Mouse (Mus musculus): ENCODE measurements at regions not wholly inside any gene's neighbourhood (a gene's known extent, or its start where the extent isn't known, plus 50 kb on each side); places are given as distances from the start of the nearest gene placed in this dataset.

GRCm38 (mm10) chr15:54677660-54678059, 793.0 kb downstream of the Gm7489 start:
- peak; percentile 22 for DNase-seq (ENCODE audit: low spot score)

Measured in urinary bladder, adult 2 months (tissue).